Mouse (Mus musculus): ENCODE measurements around the gene Fgf23.

DNA sequence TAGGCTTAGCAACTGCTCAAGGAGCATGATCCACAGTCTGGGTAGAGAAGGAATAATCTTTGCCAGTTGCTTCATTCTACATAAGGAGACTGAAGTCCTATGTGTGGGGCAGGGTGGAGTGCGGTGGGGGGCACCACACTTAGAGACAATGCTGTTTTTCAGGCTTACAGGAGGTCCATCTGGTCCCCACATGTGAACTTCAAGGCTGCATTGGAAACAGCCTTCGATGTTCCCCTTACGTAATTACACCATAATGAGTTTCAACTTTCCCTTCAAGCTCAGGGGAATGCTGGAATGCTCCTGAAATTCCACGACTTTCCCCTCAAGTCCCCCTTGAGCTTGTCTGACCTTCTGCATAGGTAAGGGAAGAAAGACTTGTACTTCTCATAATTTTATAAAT, 21.9 kb upstream of the Fgf23 start:
- no peak for TF ChIP-seq POLR2A (IDR thresholded peaks at IDR 0.05; ENCODE audit: control insufficient read depth, extremely low read depth, insufficient read depth, low read length, poor library complexity)
- no peak for TF ChIP-seq CTCF (IDR thresholded peaks at IDR 0.05; ENCODE audit: borderline replicate concordance, control insufficient read depth, extremely low read depth, insufficient read depth, low read length, poor library complexity)

All from thymus, adult 2 months (tissue).